Mouse (Mus musculus) mesoderm, embryonic 11.5 days (tissue): ENCODE measurements around the gene Pacrg.

Experiments used
- DNase-seq: peaks from one replicate; pipeline ENCODE4 v3.0.0-alpha.2; 2012; ENCODE audit warnings: low read depth, low spot score

The Pacrg gene

DNA sequence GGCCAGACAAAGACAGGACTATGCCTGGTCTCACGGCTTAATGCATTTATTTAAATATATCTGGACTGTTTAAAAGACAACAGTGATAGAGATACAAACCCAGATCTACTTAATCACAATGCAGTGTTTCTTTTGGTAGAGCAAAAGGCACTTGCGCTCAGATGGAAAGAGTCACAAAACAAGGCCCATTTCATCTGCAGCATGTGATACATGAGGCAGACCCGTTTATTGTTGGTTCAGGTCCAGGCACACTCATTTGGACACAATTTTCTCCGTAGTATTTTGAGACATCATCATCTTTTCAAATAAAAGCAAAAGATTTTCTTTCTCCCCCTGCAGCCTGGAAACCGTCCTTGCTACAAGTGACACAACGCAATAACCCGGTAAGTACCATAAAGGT lies 384.1 kb downstream of the Pacrg start:
- no peak for DNase-seq

DNA sequence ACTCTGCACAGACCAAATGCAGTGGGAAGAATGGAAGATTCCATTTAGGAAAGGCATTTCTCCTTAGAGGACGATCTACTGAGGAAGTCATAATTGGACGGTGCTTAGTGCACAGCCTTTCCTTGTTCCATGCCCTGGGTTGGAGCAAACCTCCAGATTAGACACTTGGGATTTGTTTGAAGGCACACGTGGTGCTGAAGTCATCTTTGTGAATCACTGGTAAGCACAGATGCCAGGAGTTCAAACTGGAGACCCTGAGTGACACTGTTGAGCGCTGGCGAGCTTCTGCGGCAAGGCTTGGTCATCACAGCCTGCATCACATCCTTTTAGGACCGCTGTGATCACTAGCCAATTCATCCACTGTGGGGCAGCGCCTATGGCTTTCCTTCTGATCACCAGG lies 385.7 kb downstream of the Pacrg start:
- DNase-seq: no peak

DNA sequence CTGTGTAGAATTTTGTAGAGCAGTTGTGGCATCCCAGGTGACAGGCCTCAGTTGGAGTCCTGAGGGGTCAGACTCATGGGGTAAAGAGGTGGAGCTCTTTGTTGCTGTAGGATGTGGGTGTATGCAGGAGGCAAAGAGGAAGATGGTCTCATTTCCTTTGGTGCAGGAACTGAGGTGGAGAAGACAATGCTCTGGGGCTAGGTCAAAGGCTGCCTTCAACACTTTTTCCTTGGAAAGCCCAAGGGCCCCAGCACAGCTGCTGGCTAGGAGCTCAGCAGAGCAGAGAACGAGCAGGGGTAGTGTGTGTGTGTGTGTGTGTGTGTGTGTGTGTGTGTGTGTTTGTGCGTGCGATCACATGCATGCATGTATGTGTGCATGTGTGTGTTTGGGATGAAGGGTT lies 387.3 kb downstream of the Pacrg start:
- no peak for DNase-seq

DNA sequence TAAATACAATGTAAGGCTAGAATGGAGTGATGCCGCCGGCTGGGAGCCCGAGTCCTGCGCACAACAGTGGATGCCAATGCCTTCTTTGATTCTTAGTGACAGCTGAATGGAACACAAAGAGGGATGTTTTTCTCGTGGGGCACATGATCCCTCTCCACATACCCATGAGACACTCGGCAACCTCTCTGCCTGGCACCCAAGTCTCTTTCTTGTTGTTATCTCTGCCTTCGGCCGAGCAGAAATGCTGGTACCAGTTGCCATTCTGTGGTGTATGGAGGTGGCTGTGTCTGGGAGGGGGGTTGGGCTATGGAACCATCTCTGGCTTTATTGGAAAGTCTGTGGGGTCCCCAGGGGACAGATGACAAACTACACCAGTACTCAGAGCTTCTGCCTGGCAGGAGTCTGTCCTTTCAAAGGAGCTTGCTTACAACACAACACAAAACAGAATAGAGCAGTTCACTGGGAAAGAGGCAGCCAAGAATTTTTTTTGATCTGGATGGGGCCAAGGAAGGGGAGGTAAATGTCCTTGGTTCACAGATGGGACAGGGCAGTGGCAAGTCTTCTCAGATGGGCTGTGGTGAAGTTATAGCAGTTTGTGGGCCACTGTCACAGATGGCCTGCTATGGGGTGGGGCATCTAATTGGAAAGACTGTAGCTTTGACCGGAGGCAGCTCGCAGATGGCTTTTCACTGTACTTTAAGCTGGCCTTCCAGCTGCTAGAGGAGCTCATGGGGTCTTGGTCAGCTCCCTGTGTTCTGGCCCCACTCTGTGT lies 388.6 kb downstream of the Pacrg start:
- DNase-seq: no peak

DNA sequence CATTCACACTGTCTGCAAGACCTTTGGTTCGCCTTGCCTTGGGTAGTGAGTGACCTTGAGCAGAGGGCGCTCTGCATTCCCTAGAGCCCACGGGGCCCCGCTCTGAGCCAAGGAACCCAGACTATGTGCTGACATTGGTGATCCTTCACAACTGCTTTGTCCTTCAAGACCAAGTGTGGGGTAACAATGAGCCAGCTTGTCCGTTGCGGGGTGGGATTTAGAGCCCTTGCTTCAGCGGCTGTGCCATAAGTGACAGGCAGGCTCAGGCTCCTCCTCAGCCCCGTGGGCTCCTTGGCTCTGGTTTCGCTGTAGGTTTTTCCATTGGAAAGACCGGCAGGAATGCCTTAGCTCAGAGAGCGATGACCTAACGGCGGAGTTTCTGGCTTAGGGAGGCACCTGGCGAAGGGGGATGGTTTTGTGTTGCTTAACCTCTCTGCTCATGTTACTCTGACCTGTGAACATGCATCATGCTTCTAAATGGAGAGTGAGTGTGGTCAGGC lies 390.3 kb downstream of the Pacrg start:
- no peak for DNase-seq

DNA sequence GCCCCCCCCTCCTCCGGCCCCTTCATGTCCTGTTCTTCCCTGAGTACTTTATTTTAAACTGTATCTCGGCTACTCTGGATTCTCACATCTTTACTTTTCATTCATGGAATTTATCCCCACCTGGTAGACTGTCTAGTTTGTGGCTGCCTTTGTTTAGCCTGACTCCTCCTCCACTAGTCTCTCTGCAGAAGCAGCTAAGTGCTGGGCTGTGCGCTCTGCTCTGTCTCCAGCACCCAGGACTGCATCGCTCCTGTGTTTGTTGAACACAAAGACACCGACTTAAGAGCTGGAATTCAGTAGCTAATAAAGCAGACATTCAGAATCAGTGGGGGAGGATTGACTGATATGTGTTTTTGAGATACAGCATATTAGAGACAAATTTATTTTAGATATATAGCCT lies 391.7 kb downstream of the Pacrg start:
- no peak for DNase-seq

DNA sequence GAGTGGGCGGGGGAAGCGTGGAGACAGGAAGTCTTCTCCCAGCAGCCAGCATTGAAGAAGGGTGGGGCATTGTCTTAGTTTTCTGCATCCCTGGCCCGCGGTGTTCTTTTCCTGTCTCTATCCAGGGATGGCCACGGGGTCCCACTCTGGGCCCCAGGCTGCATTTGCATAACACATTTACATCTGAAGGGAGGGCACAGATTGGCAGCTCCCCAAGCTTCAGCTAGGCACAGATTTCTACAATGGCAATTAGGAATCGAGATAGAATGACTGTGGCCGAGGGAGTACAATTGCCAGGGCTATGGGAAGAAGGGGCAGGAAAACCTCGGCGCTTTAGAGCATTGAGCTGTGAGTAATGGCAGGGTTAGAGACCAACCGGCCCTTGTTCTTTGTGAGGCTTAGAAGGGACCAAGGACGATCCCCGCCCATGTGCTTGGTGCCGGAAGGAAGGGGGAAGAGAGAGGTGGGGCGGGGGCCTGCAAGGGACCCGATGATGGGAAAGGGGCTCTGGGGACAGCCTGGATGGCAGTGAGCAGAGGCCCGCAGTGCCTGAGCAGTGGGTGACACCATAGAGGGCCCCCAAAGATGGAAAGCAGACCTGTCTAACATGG lies 398.5 kb downstream of the Pacrg start:
- DNase-seq: no peak

DNA sequence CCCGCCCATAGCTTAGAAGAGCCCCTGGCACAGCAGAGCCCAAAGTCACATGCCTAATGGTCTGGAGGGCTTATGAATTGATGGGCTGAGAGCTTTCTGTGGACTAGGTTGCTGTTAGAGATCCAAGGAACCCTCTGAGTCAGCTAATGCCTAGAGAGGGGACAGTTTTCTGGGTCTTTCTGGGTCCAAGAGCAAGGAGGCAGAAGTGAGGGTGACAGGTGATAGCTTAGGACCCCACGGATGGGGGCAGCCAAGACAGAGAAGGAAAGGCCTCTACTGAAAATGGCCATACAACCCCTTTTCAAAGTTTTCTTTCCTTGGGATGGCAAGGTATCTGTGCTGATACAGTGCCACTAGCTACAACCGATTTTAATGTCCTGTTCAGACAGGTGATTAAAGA lies 399.1 kb downstream of the Pacrg start:
- no peak for DNase-seq

DNA sequence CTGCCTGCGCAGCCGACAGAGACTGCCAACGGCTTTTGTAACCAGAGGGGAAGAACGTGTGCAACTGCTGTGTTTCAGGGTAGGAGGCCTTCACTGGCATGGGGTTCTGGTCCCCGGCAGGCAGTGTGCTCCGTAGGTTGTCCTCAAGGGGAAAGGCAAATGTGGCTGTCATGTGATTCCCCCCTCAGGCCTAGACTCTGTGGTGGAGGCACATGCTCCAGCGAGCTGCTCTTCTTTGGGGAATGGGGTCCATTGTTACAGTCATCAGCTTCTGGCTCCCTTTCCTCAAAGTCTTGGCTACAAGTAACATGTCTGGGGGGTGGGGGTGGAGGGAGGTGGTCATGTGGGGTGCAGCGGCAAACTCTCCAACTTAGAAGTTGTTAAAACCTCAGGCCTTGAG lies 400.3 kb downstream of the Pacrg start:
- no peak for DNase-seq

DNA sequence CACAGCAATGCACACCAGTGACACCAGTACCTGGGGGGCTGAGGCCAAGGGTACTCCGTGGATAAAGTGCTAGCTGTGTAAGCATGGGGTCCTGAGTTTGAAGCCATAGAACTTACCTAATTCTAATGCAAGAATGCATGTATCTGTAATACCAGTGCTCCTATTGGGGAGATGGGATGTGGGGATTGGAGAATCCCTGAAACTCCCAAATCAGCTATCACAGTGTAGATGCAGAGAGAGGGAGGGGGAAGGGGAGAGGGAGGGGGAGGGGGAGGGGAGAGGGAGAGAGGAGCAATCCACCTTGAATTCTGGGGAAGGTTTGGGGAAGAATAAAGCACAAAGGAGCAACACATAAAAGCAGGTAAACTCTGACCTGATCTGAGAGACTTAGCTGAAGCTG lies 405.2 kb downstream of the Pacrg start:
- no peak for DNase-seq

DNA sequence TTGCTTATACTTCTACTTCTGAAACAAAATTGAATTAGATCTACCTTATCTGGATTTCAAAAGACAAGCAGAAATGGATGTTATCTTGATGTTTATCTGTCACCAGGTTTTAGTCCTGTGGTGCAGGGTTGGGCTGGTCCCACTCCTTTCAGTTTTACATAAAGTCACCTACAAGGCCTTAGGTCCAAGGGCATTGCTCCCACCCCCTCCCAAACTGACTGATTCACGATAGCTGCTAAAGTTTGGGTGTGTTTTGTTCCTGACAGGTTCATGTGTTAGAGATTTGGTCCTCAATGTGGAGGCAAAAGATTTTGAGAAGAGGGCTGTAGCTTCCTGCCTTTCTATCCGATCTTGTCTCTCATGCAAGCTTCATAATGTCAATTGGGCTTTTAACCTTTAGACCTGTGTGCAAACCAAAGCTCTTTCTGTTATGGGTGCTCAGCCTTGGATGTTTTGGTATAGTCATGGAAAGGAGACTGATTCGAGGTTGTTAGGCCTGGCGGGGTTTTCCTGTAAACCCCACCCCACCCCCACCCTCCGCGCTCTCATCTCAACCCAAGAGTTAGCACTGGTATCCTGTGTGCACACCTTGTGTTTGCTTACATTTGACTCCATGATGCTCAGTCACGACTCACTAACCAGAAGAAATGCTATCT lies 407.5 kb downstream of the Pacrg start:
- DNase-seq: no peak

DNA sequence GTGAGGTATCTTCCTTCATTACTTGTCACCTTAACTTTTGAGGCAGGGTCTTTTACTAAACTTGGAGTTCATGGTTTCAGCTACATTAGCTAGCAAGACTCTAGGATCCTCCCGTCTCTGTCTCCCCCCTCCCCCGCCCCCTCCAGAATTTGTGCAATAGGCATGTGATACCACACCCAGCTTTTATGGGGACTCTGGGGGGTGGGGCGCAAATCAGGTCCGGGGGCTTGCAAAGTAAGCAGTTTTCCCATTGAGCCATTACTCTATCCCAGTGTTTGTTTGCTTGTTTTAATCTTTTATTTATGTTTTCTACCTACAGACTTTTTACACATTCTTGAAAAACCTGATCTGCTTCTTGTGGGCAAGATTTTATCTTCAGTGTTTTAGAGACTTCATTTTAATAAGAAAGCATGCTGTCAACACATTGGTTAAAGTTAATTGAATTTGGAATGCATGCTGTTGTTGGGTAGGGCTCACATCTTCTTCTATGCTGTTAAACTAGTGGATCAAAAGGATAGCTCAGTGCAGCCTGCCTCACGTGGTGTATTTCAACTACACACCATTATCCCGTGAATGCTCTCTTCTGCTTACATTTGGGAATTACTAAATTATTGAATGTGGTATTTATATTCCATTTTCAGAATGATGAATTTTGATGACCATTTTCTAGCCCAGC lies 408.1 kb downstream of the Pacrg start:
- no peak for DNase-seq

DNA sequence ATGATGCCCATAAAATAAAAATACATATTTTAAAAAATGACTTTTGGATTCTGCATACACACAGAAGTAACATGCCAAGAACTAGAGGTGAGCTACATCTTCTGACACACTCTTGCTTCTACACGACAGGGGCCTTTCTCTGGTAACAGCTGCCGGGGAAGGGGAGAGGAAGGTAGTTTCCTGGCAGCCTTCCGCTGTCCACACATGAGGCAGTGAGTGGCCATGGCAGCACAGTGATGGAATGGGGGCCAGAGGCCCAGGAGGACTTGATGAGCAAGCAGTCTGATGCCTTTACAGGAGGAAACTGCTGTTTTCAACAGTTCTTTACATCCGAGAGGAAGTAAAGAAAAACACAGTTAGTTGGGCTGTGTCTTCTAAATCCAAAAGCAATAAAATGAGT lies 409.3 kb downstream of the Pacrg start:
- no peak for DNase-seq

DNA sequence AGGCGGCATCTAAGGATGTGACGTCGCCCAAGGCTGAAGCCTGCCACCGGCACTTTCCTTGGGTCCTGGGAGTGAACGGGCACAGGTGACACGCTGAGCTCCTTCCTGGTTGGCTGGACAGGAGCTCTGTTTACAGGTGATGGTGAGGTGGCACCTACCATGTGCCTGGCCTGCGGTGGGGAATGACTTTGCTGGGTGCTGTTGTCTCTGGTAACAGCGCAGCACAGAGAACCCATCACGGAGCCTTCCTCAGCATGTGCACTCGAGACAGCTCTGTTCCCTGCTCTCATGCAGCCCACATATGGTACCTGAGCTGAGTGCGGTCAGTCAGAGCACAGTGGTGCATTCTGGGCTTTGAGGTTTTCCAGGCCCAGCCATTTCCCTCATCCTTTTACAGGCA lies 410.7 kb downstream of the Pacrg start:
- DNase-seq: no peak

DNA sequence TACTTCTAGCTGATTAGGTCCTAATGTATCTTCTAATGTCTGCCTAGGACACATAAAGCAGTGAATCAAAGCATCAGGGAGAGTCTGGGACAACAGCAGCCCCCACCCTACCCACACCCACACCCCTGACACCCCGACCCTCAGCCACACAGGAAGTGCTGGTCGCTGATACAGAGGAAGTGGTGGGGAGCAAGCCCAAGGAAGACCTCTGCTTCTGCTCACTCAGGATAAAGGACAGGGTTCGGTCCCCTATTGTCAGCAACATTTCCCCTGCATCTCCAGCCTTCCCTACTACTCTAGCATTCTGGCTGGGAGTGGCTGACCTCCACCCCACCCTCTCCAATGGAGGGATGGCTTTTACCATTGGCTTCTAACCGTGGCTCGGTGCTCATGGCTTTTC lies 414.8 kb downstream of the Pacrg start:
- no peak for DNase-seq

DNA sequence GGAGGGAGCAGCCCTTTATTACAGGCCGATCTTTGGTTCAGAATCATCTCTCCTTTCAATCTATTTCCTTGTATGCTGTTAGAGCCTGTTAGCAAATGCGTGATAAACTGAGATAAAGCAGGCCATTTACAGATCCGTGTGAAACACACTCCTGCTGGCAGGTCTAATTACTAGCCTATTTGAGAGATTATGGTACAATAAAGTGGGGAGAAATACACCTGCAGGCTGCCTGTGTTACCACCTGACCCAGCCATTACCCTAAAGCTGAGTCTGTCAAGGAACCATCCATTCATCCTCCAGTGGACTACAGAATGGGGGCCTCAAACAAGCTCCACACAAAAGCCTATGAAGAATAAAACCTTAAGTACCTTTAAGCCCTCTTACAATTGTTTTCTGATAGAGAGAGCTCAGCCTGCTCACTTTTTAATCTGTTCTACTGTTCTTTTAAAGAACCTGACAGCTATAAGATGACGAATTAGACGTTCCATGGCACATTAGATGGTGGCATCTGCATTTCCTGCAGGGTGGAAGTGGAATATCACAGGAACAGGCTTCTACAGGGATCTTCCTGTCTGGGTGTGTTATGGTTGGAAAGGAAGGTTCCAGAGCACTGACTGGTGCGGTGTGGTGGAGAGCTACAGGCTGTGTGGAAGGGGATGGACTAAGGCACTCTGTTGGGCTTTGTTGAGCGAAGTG lies 422.4 kb downstream of the Pacrg start:
- DNase-seq: no peak

DNA sequence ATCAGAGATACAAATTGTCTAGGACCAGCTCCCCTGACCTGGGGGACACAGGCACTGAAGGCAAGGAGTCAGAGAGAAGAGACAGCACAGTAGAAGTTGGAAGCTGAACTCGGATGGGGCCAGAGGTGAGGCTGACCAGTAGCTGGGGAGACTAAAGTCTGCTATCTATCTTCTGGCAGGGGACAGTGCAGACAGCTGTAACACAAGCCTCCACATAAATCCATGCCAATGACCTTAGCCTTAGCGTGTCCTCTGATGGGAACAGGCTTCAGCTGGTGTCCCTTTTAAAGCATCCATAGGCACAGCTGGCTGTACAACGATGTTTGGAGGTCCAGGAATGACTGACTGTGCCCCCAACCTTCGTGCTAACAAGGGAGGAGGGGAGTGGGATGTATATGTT lies 423.1 kb downstream of the Pacrg start:
- DNase-seq: no peak

DNA sequence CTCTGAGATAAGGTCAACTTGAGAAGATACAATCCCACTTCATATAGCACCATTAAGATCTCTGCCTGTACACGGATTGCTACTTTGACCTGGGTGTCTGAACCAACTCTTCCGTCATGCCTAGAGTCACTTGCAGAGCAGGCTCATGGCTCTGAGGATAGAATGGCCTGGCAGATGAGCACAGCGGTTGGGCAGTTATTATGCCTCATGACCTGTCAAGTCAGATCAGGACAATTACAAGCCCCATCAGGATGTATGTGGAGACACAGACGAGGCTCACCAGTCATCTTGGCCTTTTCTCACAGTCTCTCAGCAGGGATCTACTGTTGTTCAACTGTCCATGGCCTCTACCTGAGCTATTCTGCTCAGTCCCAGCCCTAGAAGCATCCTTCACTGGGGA lies 424.0 kb downstream of the Pacrg start:
- no peak for DNase-seq

DNA sequence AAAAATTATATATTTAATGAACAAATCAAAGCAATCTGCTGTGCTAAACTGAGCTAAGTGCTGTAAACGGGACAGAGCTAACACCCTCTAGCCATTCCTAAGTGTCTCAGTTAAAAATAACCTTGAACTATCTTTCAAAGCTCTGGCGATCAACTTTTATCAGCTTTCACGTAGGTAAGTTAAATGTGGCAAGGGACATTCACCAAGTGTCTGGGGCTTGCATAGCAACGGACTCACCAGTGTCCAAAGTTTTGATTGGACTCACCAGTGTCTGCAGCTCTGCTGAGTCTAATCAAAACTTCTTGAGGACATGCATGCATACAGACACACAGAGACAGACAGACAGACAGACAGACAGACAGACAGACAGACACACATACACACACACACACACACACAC lies 425.7 kb downstream of the Pacrg start:
- DNase-seq: no peak

DNA sequence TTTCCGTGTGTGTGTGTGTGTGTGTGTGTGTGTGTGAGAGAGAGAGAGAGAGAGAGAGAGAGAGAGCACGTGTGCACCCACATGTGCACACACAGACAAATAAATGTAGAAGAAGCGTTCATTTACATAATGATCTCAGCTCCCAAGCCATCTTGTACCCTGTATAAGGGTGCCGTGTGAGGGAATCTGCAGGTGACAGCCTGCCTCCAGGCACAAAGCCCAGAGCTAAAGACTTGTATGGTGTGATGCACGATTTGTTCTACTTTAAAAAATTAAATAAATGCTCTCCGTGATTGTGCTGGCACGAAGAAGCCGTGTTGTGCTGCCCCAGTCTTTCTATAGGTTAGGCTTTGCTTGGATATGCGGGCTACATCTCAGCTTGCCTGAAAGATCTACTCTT lies 426.2 kb downstream of the Pacrg start:
- no peak for DNase-seq

DNA sequence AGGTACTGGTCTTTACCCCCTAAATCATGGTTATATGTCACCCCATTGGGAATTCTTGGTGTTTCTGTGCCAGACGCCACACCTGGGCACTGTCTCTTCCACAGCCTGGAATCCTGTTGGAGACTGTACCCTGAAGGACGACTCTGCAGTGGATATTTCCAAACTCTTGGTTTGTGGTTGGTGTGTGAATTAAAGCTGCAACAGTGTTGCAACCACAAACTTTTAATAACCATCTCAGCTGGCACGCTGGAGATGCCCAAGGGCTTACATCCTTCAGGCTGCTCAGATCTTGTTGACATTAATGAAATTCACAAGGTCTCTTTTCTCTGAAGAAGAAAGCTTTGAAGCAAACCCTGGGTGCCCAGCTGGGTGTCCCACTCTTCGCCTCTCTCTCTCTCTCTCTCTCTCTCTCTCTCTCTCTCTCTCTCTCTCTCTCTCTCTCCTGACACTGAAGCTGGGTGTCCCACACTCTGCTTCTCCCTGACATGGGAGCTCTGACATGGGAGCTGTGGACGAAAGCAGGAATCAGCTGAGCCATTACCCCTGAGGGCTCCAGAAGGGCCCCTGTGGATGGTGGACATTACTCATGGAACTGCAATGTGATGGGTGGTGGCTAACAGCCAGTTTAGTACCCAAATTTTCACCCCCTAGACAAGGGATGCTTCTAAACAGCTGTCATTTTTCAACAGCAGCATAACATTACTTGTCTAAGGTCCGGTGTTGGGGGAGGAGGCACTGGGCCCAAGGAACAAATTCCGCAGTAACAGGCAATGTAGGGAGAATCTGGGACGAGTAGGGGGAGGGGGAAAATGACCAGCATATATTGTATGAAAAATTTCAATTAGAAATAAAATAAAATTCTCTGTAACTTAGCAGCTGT lies 429.3 kb downstream of the Pacrg start:
- no peak for DNase-seq
